Mouse (Mus musculus): ENCODE data around the gene Dhx32.

DNA sequence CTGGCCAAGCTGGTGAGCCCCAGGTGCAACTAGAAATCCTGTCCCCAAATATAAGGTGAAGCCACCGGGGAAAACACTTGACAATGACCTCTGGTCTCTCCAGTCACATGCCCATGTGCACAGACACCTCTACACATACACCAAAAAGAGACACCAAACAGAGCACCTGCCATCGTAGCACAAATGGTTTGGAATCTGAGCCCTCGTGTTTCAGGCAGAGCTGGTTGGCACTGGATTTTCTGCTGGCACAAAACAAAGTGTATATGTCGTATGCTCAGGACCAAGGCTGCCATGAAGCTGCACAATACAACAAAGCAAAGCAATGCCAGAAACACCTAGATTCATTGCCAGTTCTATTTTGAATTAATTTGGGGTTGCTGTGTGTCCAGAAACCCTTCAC lies 14.5 kb downstream of the Dhx32 start:
- no peak for TF ChIP-seq EP300 (IDR thresholded peaks at IDR 0.05; ENCODE audit: insufficient read depth, low read depth, low read length)
- TF ChIP-seq CTCF (IDR thresholded peaks at IDR 0.05; ENCODE audit: low read depth, low read length): no peak
- no peak for TF ChIP-seq POLR2A (IDR thresholded peaks at IDR 0.05; ENCODE audit: insufficient read depth, low read length)
